Mouse (Mus musculus): Measurements from ENCODE around the gene Gm20696. TPM values are rescaled to one million over a fixed set of nuclear protein-coding genes. Genes with fewer than 3 reads are reported as not detected.

Gene Gm20696
- polyA plus RNA-seq, 1 experiment from 2014 or later = 4.2 TPM

- WGBS = 56% methylated on average over 6 of the region's 6 CpGs
- H3K27ac ChIP-seq = no peak overlapping the region
- H3K9me3 ChIP-seq = no peaks in the 10 kb centered on the region
- ATAC-seq (ENCODE audit: insufficient number of reproducible peaks, low FRiP score, low TSS enrichment, low read depth) = no peak
- H3K4me1 ChIP-seq = no peaks in the 10 kb centered on the region
- H3K4me3 ChIP-seq = no peak overlapping the region
- H3K9ac ChIP-seq = no peak overlapping the region
- H3K36me3 ChIP-seq = no peaks in the 10 kb centered on the region
- no peak overlapping the region for H3K4me2 ChIP-seq
- H3K27me3 ChIP-seq = no peaks in the 10 kb centered on the region
Measured at GRCm38 (mm10) chr6:99545437-99545836, 121.2 kb downstream of the Gm20696 start.

- peaks cover 3% of the 10 kb centered on the region; the same call in 1 of the 2 replicates for H3K4me1 ChIP-seq
- H3K27me3 ChIP-seq = no peaks in the 10 kb centered on the region
- no peaks in the 10 kb centered on the region for H3K36me3 ChIP-seq
- no peak overlapping the region for H3K27ac ChIP-seq
- no peak overlapping the region for H3K4me3 ChIP-seq
- no peak for ATAC-seq (ENCODE audit: insufficient number of reproducible peaks, low FRiP score, low TSS enrichment, low read depth)
- H3K4me2 ChIP-seq = no peak overlapping the region
- 45% methylated on average over 3 of the region's 3 CpGs for WGBS
- H3K9ac ChIP-seq = no peak overlapping the region
- no peaks in the 10 kb centered on the region for H3K9me3 ChIP-seq
Measured at GRCm38 (mm10) chr6:99541105-99541504, 125.5 kb downstream of the Gm20696 start.

- Histone ChIP-seq H3K9ac (no peak overlapping the region), H3K27ac (no peak overlapping the region), H3K4me3 (no peak overlapping the region), H3K4me1 (peaks cover 3% of the 10 kb centered on the region; the same call in 1 of the 2 replicates), H3K27me3 (no peaks in the 10 kb centered on the region), H3K4me2 (no peak overlapping the region), H3K9me3 (no peaks in the 10 kb centered on the region), H3K36me3 (no peaks in the 10 kb centered on the region)
- no peak for ATAC-seq (ENCODE audit: insufficient number of reproducible peaks, low FRiP score, low TSS enrichment, low read depth)
- WGBS = 78% methylated on average over 6 of the region's 6 CpGs
Measured at GRCm38 (mm10) chr6:99540653-99541052, 125.9 kb downstream of the Gm20696 start.

GRCm38 (mm10) chr6:99540146-99540545 lies 126.5 kb downstream of the Gm20696 start:
- no peak for ATAC-seq (ENCODE audit: insufficient number of reproducible peaks, low FRiP score, low TSS enrichment, low read depth)
- no peak overlapping the region for H3K4me3 ChIP-seq
- no peaks in the 10 kb centered on the region for H3K9me3 ChIP-seq
- H3K9ac ChIP-seq = no peak overlapping the region
- WGBS = 69% methylated on average over 5 of the region's 5 CpGs
- no peak overlapping the region for H3K27ac ChIP-seq
- H3K4me2 ChIP-seq = no peak overlapping the region
- peaks cover 3% of the 10 kb centered on the region; the same call in 1 of the 2 replicates for H3K4me1 ChIP-seq
- no peaks in the 10 kb centered on the region for H3K27me3 ChIP-seq
- no peaks in the 10 kb centered on the region for H3K36me3 ChIP-seq

GRCm38 (mm10) chr6:99538194-99538941 lies 128.2 kb downstream of the Gm20696 start:
- H3K9me3 ChIP-seq = no peaks in the 10 kb centered on the region
- no peaks in the 10 kb centered on the region for H3K27me3 ChIP-seq
- H3K4me3 ChIP-seq = no peak overlapping the region
- H3K9ac ChIP-seq = no peak overlapping the region
- WGBS = 64% methylated on average over 17 of the region's 17 CpGs
- no peak overlapping the region for H3K4me2 ChIP-seq
- H3K4me1 ChIP-seq = peaks cover 3% of the 10 kb centered on the region; the same call in 1 of the 2 replicates
- H3K36me3 ChIP-seq = no peaks in the 10 kb centered on the region
- H3K27ac ChIP-seq = no peak overlapping the region
- no peak for ATAC-seq (ENCODE audit: insufficient number of reproducible peaks, low FRiP score, low TSS enrichment, low read depth)

GRCm38 (mm10) chr6:99534211-99534745 lies 132.3 kb downstream of the Gm20696 start:
- WGBS = 58% methylated on average over 5 of the region's 5 CpGs
- no peaks in the 10 kb centered on the region for H3K27me3 ChIP-seq
- H3K4me3 ChIP-seq = no peak overlapping the region

GRCm38 (mm10) chr6:99532458-99532857 lies 134.1 kb downstream of the Gm20696 start:
- Histone ChIP-seq H3K27ac (no peak overlapping the region), H3K9me3 (no peaks in the 10 kb centered on the region), H3K27me3 (no peaks in the 10 kb centered on the region), H3K9ac (no peak overlapping the region), H3K4me2 (no peak overlapping the region), H3K36me3 (no peaks in the 10 kb centered on the region), H3K4me3 (no peak overlapping the region), H3K4me1 (no peaks in the 10 kb centered on the region)
- ATAC-seq (ENCODE audit: insufficient number of reproducible peaks, low FRiP score, low TSS enrichment, low read depth) = no peak
- WGBS = 87% methylated on average over 4 of the region's 4 CpGs

More at GRCm38 (mm10) chr6:99534211-99534745, 132.3 kb downstream of the Gm20696 start:
- no peaks in the 10 kb centered on the region for H3K36me3 ChIP-seq
- peaks cover 3% of the 10 kb centered on the region; the same call in 1 of the 2 replicates for H3K4me1 ChIP-seq
- H3K9me3 ChIP-seq = no peaks in the 10 kb centered on the region
- H3K9ac ChIP-seq = no peak overlapping the region
- ATAC-seq (ENCODE audit: insufficient number of reproducible peaks, low FRiP score, low TSS enrichment, low read depth) = no peak
- no peak overlapping the region for H3K27ac ChIP-seq
- H3K4me2 ChIP-seq = no peak overlapping the region

- H3K4me3 ChIP-seq = no peak overlapping the region
- H3K27ac ChIP-seq = no peak overlapping the region
- H3K36me3 ChIP-seq = peaks cover 13% of the 10 kb centered on the region
- peaks cover 9% of the 10 kb centered on the region; the same call in 1 of the 2 replicates for H3K4me1 ChIP-seq
- H3K9ac ChIP-seq = no peak overlapping the region
- no peak for ATAC-seq (ENCODE audit: insufficient number of reproducible peaks, low FRiP score, low TSS enrichment, low read depth)
- H3K4me2 ChIP-seq = no peak overlapping the region
- no peaks in the 10 kb centered on the region; the same call in 1 of the 2 replicates for H3K9me3 ChIP-seq
- WGBS = 63% methylated on average over 2 of the region's 2 CpGs
- H3K27me3 ChIP-seq = no peaks in the 10 kb centered on the region
Measured at GRCm38 (mm10) chr6:99528972-99529371, 137.6 kb downstream of the Gm20696 start.

GRCm38 (mm10) chr6:99527457-99528105 lies 139.0 kb downstream of the Gm20696 start:
- no peak for ATAC-seq (ENCODE audit: insufficient number of reproducible peaks, low FRiP score, low TSS enrichment, low read depth)
- Histone ChIP-seq H3K9me3 (no peaks in the 10 kb centered on the region; the same call in 1 of the 2 replicates), H3K27ac (no peak overlapping the region), H3K4me3 (no peak overlapping the region), H3K4me2 (no peak overlapping the region), H3K27me3 (no peaks in the 10 kb centered on the region), H3K9ac (no peak overlapping the region), H3K36me3 (peaks cover 13% of the 10 kb centered on the region), H3K4me1 (peaks cover 13% of the 10 kb centered on the region; the same call in 1 of the 2 replicates)
- WGBS = 88% methylated on average over 6 of the region's 6 CpGs

- H3K9ac ChIP-seq = no peak overlapping the region
- H3K27ac ChIP-seq = no peak overlapping the region
- no peaks in the 10 kb centered on the region; the same call in 1 of the 2 replicates for H3K9me3 ChIP-seq
- no peak overlapping the region for H3K4me2 ChIP-seq
- H3K4me1 ChIP-seq = peaks cover 13% of the 10 kb centered on the region; the same call in 1 of the 2 replicates
- H3K36me3 ChIP-seq = peaks cover 13% of the 10 kb centered on the region
- ATAC-seq (ENCODE audit: insufficient number of reproducible peaks, low FRiP score, low TSS enrichment, low read depth) = no peak
- 47% methylated on average over 8 of the region's 8 CpGs for WGBS
- H3K4me3 ChIP-seq = no peak overlapping the region
- no peaks in the 10 kb centered on the region for H3K27me3 ChIP-seq
Measured at GRCm38 (mm10) chr6:99525351-99525750, 141.2 kb downstream of the Gm20696 start.

- 28% methylated on average over 10 of the region's 10 CpGs for WGBS
- Histone ChIP-seq H3K27ac (peak overlapping the region; percentile 98), H3K9ac (no peak overlapping the region; the same call in 1 of the 2 replicates), H3K36me3 (peaks cover 13% of the 10 kb centered on the region), H3K9me3 (no peaks in the 10 kb centered on the region; the same call in 1 of the 2 replicates), H3K4me1 (peaks cover 13% of the 10 kb centered on the region; the same call in 1 of the 2 replicates), H3K4me2 (peak overlapping the region; percentile 84), H3K4me3 (peak overlapping the region; percentile 77), H3K27me3 (no peaks in the 10 kb centered on the region)
- ATAC-seq (ENCODE audit: insufficient number of reproducible peaks, low FRiP score, low TSS enrichment, low read depth) = no peak
Measured at GRCm38 (mm10) chr6:99523679-99524370, 142.8 kb downstream of the Gm20696 start.

Data from limb, embryonic 15.5 days (tissue).